Mouse (Mus musculus): ENCODE data around the gene Pdlim3. TPM values are rescaled to one million over a fixed set of nuclear protein-coding genes. Genes with fewer than 3 reads are reported as not detected.
"Not testable (repeated sequence)": the region's sequence is repeated elsewhere in the genome, so short reads cannot be mapped to it uniquely, and the experiment has no call there.

Pdlim3 gene
- 12.5 and 14.0 TPM in 2 replicates for polyA plus RNA-seq (2016; fragmentation: Nextera tagmentation; extraction: Ambion mirVana)

GRCm38 (mm10) chr8:45885202-45885685 lies at the start of gene Pdlim3:
Pdlim3 (plus strand) TSS chr8:45885461.
- no peaks in the 10 kb centered on the region for H3K36me3 ChIP-seq (replicated peaks)
- H3K4me1 ChIP-seq, result peaks cover 16% of the 10 kb centered on the region
- H3K27me3 ChIP-seq, result peaks cover 26% of the 10 kb centered on the region; the same call in 1 of the 2 replicates
- peak within 1 kb of the TSS; percentile 37 for H3K4me3 ChIP-seq (replicated peaks)
- H3K27ac ChIP-seq, result no peak within 1 kb of the TSS
- H3K9me3 ChIP-seq, result 0 out of 2 replicates have a peak, but pooled peaks cover under 1% of the 10 kb centered on the region
- peak within 1 kb of the TSS; percentile 29; the same call in 1 of the 2 replicates for H3K9ac ChIP-seq
- under 1% methylated on average over 22 of the region's 22 CpGs for WGBS
- H3K4me2 ChIP-seq, result peak within 1 kb of the TSS; percentile 81
- peak; percentile 53 for ATAC-seq (ENCODE audit: low FRiP score)

- Histone ChIP-seq H3K27me3 (no peaks in the 10 kb centered on the region), H3K36me3 (replicated peaks) (no peaks in the 10 kb centered on the region), H3K4me3 (replicated peaks) (no peak overlapping the region), H3K9ac (no peak overlapping the region), H3K4me2 (no peak overlapping the region), H3K9me3 (no peaks in the 10 kb centered on the region), H3K27ac (no peak overlapping the region), H3K4me1 (peaks cover 15% of the 10 kb centered on the region)
- WGBS, result 78% methylated on average over 5 of the region's 5 CpGs
- ATAC-seq (ENCODE audit: low FRiP score), result peak; percentile 64; the same call in 1 of the 2 replicates
Observed at GRCm38 (mm10) chr8:45843306-45843705, 42.0 kb upstream of the Pdlim3 start.

- no peak overlapping the region for H3K27ac ChIP-seq
- no peak overlapping the region for H3K9ac ChIP-seq
- H3K4me2 ChIP-seq, result no peak overlapping the region
- no peaks in the 10 kb centered on the region for H3K27me3 ChIP-seq
- no peaks in the 10 kb centered on the region for H3K9me3 ChIP-seq
- peaks cover 15% of the 10 kb centered on the region for H3K4me1 ChIP-seq
- WGBS, result 50% methylated on average over 6 of the region's 6 CpGs
- no peak overlapping the region for H3K4me3 ChIP-seq (replicated peaks)
- no peaks in the 10 kb centered on the region for H3K36me3 ChIP-seq (replicated peaks)
- ATAC-seq (ENCODE audit: low FRiP score), result no peak
Observed at GRCm38 (mm10) chr8:45844097-45844885, 41.0 kb upstream of the Pdlim3 start.

- no peak overlapping the region for H3K4me2 ChIP-seq
- no peaks in the 10 kb centered on the region for H3K27me3 ChIP-seq
- no peak overlapping the region for H3K9ac ChIP-seq
- no peak overlapping the region for H3K27ac ChIP-seq
- no peak for ATAC-seq (ENCODE audit: low FRiP score)
- WGBS, result 86% methylated on average over 14 of the region's 14 CpGs
- H3K4me3 ChIP-seq (replicated peaks), result no peak overlapping the region
- H3K4me1 ChIP-seq, result peaks cover 15% of the 10 kb centered on the region
- H3K9me3 ChIP-seq, result no peaks in the 10 kb centered on the region
- no peaks in the 10 kb centered on the region for H3K36me3 ChIP-seq (replicated peaks)
Observed at GRCm38 (mm10) chr8:45844911-45845481, 40.3 kb upstream of the Pdlim3 start.

- Histone ChIP-seq H3K27ac (no peak overlapping the region), H3K9me3 (no peaks in the 10 kb centered on the region)
- ATAC-seq (ENCODE audit: low FRiP score), result no peak
Observed at GRCm38 (mm10) chr8:45845906-45846305, 39.4 kb upstream of the Pdlim3 start.

GRCm38 (mm10) chr8:45855118-45855517 lies 30.1 kb upstream of the Pdlim3 start:
- WGBS, result 90% methylated on average over 4 of the region's 4 CpGs
- Histone ChIP-seq H3K9ac (no peak overlapping the region), H3K4me3 (replicated peaks) (no peak overlapping the region), H3K9me3 (no peaks in the 10 kb centered on the region), H3K4me2 (no peak overlapping the region), H3K36me3 (replicated peaks) (no peaks in the 10 kb centered on the region), H3K27ac (no peak overlapping the region), H3K4me1 (peaks cover 9% of the 10 kb centered on the region), H3K27me3 (no peaks in the 10 kb centered on the region)
- ATAC-seq (ENCODE audit: low FRiP score), result no peak

More at GRCm38 (mm10) chr8:45845906-45846305, 39.4 kb upstream of the Pdlim3 start:
- Histone ChIP-seq H3K4me1 (peaks cover 15% of the 10 kb centered on the region), H3K27me3 (no peaks in the 10 kb centered on the region), H3K4me2 (no peak overlapping the region), H3K36me3 (replicated peaks) (no peaks in the 10 kb centered on the region), H3K4me3 (replicated peaks) (no peak overlapping the region), H3K9ac (no peak overlapping the region)
- WGBS, result 80% methylated on average over 4 of the region's 4 CpGs

- no peaks in the 10 kb centered on the region for H3K36me3 ChIP-seq (replicated peaks)
- no peak overlapping the region for H3K4me3 ChIP-seq (replicated peaks)
- 37% methylated on average over 5 of the region's 5 CpGs for WGBS
- no peaks in the 10 kb centered on the region for H3K27me3 ChIP-seq
- H3K27ac ChIP-seq, result no peak overlapping the region
- H3K4me2 ChIP-seq, result no peak overlapping the region
- no peak for ATAC-seq (ENCODE audit: low FRiP score)
- no peaks in the 10 kb centered on the region for H3K9me3 ChIP-seq
- H3K4me1 ChIP-seq, result peaks cover 9% of the 10 kb centered on the region
- no peak overlapping the region for H3K9ac ChIP-seq
Observed at GRCm38 (mm10) chr8:45857734-45858133, 27.5 kb upstream of the Pdlim3 start.

- peaks cover 9% of the 10 kb centered on the region for H3K4me1 ChIP-seq
- no peak overlapping the region for H3K27ac ChIP-seq
- H3K4me2 ChIP-seq, result no peak overlapping the region
- no peaks in the 10 kb centered on the region for H3K9me3 ChIP-seq
- no peaks in the 10 kb centered on the region for H3K36me3 ChIP-seq (replicated peaks)
- no peaks in the 10 kb centered on the region for H3K27me3 ChIP-seq
- no peak for ATAC-seq (ENCODE audit: low FRiP score)
- no peak overlapping the region for H3K9ac ChIP-seq
- WGBS, result 45% methylated on average over 9 of the region's 9 CpGs
- H3K4me3 ChIP-seq (replicated peaks), result no peak overlapping the region
Observed at GRCm38 (mm10) chr8:45858391-45858790, 26.9 kb upstream of the Pdlim3 start.

GRCm38 (mm10) chr8:45871587-45871986 lies 13.7 kb upstream of the Pdlim3 start:
- not testable (repeated sequence) for H3K36me3 ChIP-seq (replicated peaks); H3K9me3 ChIP-seq; H3K27ac ChIP-seq; ATAC-seq (ENCODE audit: low FRiP score); H3K27me3 ChIP-seq; H3K4me3 ChIP-seq (replicated peaks); H3K4me2 ChIP-seq; H3K9ac ChIP-seq
- WGBS, result 88% methylated on average over 11 of the region's 11 CpGs
- peaks cover 16% of the 10 kb centered on the region for H3K4me1 ChIP-seq

- H3K36me3 ChIP-seq (replicated peaks), result no peaks in the 10 kb centered on the region
- no peak overlapping the region for H3K27ac ChIP-seq
- WGBS, result 89% methylated on average over 7 of the region's 7 CpGs
Observed at GRCm38 (mm10) chr8:45872077-45872476, 13.2 kb upstream of the Pdlim3 start.

GRCm38 (mm10) chr8:45874945-45875626 lies 10.2 kb upstream of the Pdlim3 start:
- no peak overlapping the region for H3K4me3 ChIP-seq (replicated peaks)
- peak; percentile 88 for ATAC-seq (ENCODE audit: low FRiP score)
- no peaks in the 10 kb centered on the region for H3K27me3 ChIP-seq
- H3K4me2 ChIP-seq, result peak overlapping the region; percentile 32
- H3K9ac ChIP-seq, result no peak overlapping the region
- WGBS, result 20% methylated on average over 10 of the region's 10 CpGs
- H3K4me1 ChIP-seq, result peaks cover 18% of the 10 kb centered on the region
- peak overlapping the region; percentile 87 for H3K27ac ChIP-seq
- H3K9me3 ChIP-seq, result 0 out of 2 replicates have a peak, but pooled peaks cover 3% of the 10 kb centered on the region
- H3K36me3 ChIP-seq (replicated peaks), result no peaks in the 10 kb centered on the region

More at GRCm38 (mm10) chr8:45872077-45872476, 13.2 kb upstream of the Pdlim3 start:
- H3K9me3 ChIP-seq, result no peaks in the 10 kb centered on the region
- H3K4me2 ChIP-seq, result no peak overlapping the region
- ATAC-seq (ENCODE audit: low FRiP score), result no peak
- no peak overlapping the region for H3K9ac ChIP-seq
- peaks cover 18% of the 10 kb centered on the region for H3K4me1 ChIP-seq
- no peaks in the 10 kb centered on the region for H3K27me3 ChIP-seq
- no peak overlapping the region for H3K4me3 ChIP-seq (replicated peaks)

GRCm38 (mm10) chr8:45876397-45876796 lies 8.9 kb upstream of the Pdlim3 start:
- Histone ChIP-seq H3K4me2 (no peak overlapping the region), H3K4me1 (peaks cover 18% of the 10 kb centered on the region), H3K4me3 (replicated peaks) (no peak overlapping the region), H3K36me3 (replicated peaks) (no peaks in the 10 kb centered on the region), H3K9ac (no peak overlapping the region), H3K9me3 (0 out of 2 replicates have a peak, but pooled peaks cover 5% of the 10 kb centered on the region), H3K27ac (0 out of 2 replicates have a peak overlapping the region, but pooled peaks have one; percentile 5), H3K27me3 (no peaks in the 10 kb centered on the region)
- 66% methylated on average over 5 of the region's 5 CpGs for WGBS
- ATAC-seq (ENCODE audit: low FRiP score), result no peak; the same call in 1 of the 2 replicates

Data from forebrain, embryonic 12.5 days (tissue).